Mouse (Mus musculus): ENCODE results near the gene Tapbp.

Tapbp gene

DNA sequence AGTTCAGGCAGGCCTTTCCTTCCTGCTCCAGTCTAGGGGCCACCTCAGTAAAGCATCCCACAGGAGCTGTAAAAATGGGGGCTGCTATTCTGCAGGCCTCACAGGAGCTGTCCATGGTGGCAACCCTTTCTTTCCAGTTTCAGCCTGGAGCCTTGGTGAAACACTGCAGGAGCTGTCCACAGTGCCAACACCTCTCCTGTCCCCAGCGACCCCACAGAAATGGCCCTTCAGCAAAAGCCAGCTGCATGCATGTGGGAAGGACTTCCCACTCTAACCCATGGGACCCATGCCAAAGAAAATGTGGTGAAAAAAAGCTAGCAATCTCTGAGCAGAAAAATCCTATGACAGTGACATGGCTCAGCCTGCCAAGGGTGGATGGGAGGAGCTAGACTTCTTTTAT, 57.0 kb downstream of the Tapbp start:
- peak; percentile 56 for DNase-seq

GRCm38 (mm10) chr17:33973572-33973971, 57.9 kb downstream of the Tapbp start:
- DNase-seq, result no peak

DNA sequence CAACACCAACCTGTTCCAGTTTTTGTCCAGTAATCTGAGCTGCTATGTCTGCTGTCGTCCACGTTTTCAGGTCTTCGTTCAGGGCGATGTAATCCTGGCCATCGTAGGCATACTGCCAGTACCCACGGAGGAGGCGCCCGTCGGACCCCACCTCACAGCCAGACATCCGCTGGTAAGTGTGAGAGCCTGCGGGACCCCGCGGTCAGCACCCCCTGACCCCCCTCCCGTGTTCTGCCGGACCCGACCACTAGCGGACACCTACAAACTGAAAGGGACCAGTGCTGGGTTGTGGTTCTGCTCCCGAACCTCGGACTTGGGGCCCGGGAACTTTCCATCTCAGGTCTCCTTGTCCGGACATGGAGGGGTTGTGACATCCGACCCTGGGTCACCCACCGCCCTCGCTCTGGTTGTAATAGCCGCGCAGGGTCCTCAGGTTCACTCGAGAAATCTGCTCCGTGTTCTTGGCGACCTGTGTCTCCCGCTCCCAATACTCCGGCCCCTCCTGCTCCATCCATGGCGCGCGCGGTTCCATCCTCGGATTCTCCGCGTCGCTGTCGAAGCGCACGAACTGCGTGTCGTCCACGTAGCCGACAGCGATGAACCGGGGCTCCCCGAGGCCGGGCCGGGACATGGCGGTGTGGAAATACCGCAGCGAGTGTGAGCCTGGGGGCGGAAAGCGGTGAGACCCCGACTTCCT, 62.3 kb downstream of the Tapbp start:
- DNase-seq, result no peak

DNA sequence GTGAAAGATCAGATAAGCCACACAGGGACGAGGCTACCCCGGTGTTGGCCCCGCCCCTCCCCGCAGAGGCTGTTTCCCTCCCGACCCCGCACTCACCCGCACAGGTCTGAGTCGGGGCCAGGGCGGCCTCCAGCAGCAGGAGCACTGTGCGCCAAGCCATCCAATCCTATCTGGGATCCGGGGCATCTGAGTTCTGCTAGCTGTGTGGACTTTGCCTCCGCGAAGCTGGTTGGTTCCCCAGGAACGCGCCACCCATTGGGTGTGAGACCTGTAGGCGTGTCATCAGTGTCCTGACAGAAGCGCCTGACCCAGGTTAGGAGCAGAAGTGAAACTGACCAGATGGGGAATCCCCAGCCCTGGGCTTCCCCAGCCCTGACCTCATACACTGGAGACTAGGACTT, 62.9 kb downstream of the Tapbp start:
- DNase-seq, result peak; percentile 92
